13 mouse cellular contexts compared by ENCODE assay signal in genomic region chr4:102792100-102792790, GRCm38 (mm10). TPM values are rescaled to one million over a fixed set of nuclear protein-coding genes. Genes with fewer than 3 reads are reported as not detected.
A peak's percentile ranks its signal among the peaks of the same experiment; 100 is the strongest.
DNase-seq lines count a peak whose midpoint lies in the region; ATAC-seq and TF ChIP-seq lines count a peak whose summit lies in the region.
"Had no signal": no experiment of that assay in that cellular context is flagged by ENCODE, and none has a peak within 500 bp of the region (broad histone marks: within the 10 kb centered on the region; RNA-seq: fewer than 3 reads in every experiment).

No protein-coding gene starts in this region.

- peak overlapping the region; percentile 25 to 39; a peak in 2 of 4 replicates for H3K27ac ChIP-seq in heart, embryonic 14.5 days (replicated peaks in 1 of 2; ENCODE audit: control insufficient read depth in 1 of 2, insufficient read depth in 1 of 2, low read depth in 2 of 2, low read length in 2 of 2)
- H3K27ac ChIP-seq in olfactory bulb, adult 2 months (ENCODE audit: insufficient read depth, low read depth, low read length): peak overlapping the region; percentile 73; the same call in 1 of the 2 replicates
- H3K27ac ChIP-seq: forebrain, embryonic 10.5 days; hindbrain, embryonic 14.5 days; neural tube, embryonic 12.5 days had no signal

- no peak for TF ChIP-seq CTCF in lung, adult 2 months (IDR thresholded peaks at IDR 0.05; ENCODE audit: insufficient read depth, low read length)
- TF ChIP-seq CTCF in olfactory bulb, adult 2 months (IDR thresholded peaks at IDR 0.05; ENCODE audit: insufficient read depth, low read depth, low read length): no peak

- no peaks in the 10 kb centered on the region for H3K36me3 ChIP-seq in heart, embryonic 14.5 days (ENCODE audit: control insufficient read depth, insufficient read depth, low read length)
- H3K36me3 ChIP-seq: forebrain, embryonic 10.5 days; neural tube, embryonic 12.5 days had no signal

- ATAC-seq in frontal cortex, adult (ENCODE audit: low TSS enrichment): peak; percentile 60
- ATAC-seq in heart, embryonic 14.5 days (ENCODE audit: insufficient number of reproducible peaks, insufficient read depth, low FRiP score, low read depth): no peak
- ATAC-seq: Patski had no signal

- 33% methylated on average over 8 of the region's 8 CpGs for WGBS in lung, adult 2 months
- WGBS in heart, embryonic 14.5 days: 64% methylated on average over 8 of the region's 8 CpGs
- 35% methylated on average over 8 of the region's 8 CpGs for WGBS in olfactory bulb, adult 2 months

- no peaks in the 10 kb centered on the region for H3K9me3 ChIP-seq in heart, embryonic 14.5 days (ENCODE audit: control insufficient read depth, low read length)
- H3K9me3 ChIP-seq: forebrain, embryonic 10.5 days; neural tube, embryonic 12.5 days had no signal

- TF ChIP-seq POLR2A in lung, adult 2 months (IDR thresholded peaks at IDR 0.05; ENCODE audit: borderline replicate concordance, extremely low read depth, low read depth, low read length): no peak
- TF ChIP-seq POLR2A in olfactory bulb, adult 2 months (IDR thresholded peaks at IDR 0.05; ENCODE audit: insufficient read depth, low read depth, low read length): no peak

- peaks cover 12% of the 10 kb centered on the region for H3K4me1 ChIP-seq in lung, adult 2 months (ENCODE audit: control insufficient read depth, insufficient read depth, low read length)
- H3K4me1 ChIP-seq in heart, embryonic 14.5 days (ENCODE audit: control insufficient read depth in 2 of 2, insufficient read depth in 2 of 2, low read length in 2 of 2): peaks cover 0 to 5% of the 10 kb centered on the region in 2 experiments; a peak in 1 of 4 replicates
- peaks cover 7% of the 10 kb centered on the region for H3K4me1 ChIP-seq in olfactory bulb, adult 2 months (ENCODE audit: control insufficient read depth, insufficient read depth, low read length)
- H3K4me1 ChIP-seq: neural tube, embryonic 12.5 days had no signal

- no peaks in the 10 kb centered on the region for H3K27me3 ChIP-seq in heart, embryonic 14.5 days (ENCODE audit: control insufficient read depth, insufficient read depth, low read length)
- H3K27me3 ChIP-seq: neural tube, embryonic 12.5 days; Patski had no signal

- no peak overlapping the region for H3K4me3 ChIP-seq in lung, adult 2 months (replicated peaks; ENCODE audit: extremely low read depth, low read depth, low read length)
- H3K4me3 ChIP-seq in heart, embryonic 14.5 days (ENCODE audit: control insufficient read depth in 1 of 2, insufficient read depth in 1 of 2, low read depth in 1 of 2, low read length in 2 of 2): no peak overlapping the region
- H3K4me3 ChIP-seq in olfactory bulb, adult 2 months (ENCODE audit: insufficient read depth, low read depth, low read length): no peak overlapping the region
- H3K4me3 ChIP-seq: forebrain, embryonic 10.5 days; neural tube, embryonic 12.5 days had no signal

- H3K4me2 ChIP-seq in heart, embryonic 14.5 days (ENCODE audit: low read length): no peak overlapping the region
- H3K4me2 ChIP-seq: hindbrain, embryonic 14.5 days; neural tube, embryonic 12.5 days had no signal

- no peak for DNase-seq in frontal cortex, postnatal 10 days (ENCODE audit: low spot score in 2 of 2)
- DNase-seq in lung, adult 18-20 months: peak; percentile 29 to 38
- DNase-seq in lung, adult 2 months: no peak
- DNase-seq in thymus, postnatal 4 days: no peak
- no peak for DNase-seq in thymus, postnatal 0 days (ENCODE audit: low spot score)
- DNase-seq: cerebellum, postnatal 36 days had no signal

- H3K9ac ChIP-seq in heart, embryonic 14.5 days (ENCODE audit: low read length): no peak overlapping the region
- H3K9ac ChIP-seq: hindbrain, embryonic 14.5 days; neural tube, embryonic 12.5 days had no signal

RNA-seq across cellular contexts. Expression of gene Sgip1, which starts 51.1 kb away (rescaled TPM):
- polyA plus RNA-seq in lung, adult 2 months (2012; rRNA removed): 8.3 and 8.6 TPM in 2 replicates
- 0.67 and 0.92 TPM in 2 replicates for polyA plus RNA-seq in heart, embryonic 14.5 days (2014; fragmentation: Nextera tagmentation; extraction: Ambion mirVana)
- not detected in 2 replicates for polyA plus RNA-seq in olfactory bulb, adult 2 months (2012; ENCODE audit: insufficient read depth, insufficient read length, low replicate concordance, missing spikeins)
- polyA plus RNA-seq in thymus, postnatal 0 days (2015; fragmentation: Nextera tagmentation; extraction: Ambion mirVana): 2.7 and 3.2 TPM in 2 replicates

Comparison
In these comparisons a context has a peak if more than half of its experiments do, and no peak if none do; other contexts are left out.
1. DNase-seq: peak in lung, adult 18-20 months (2 of 2); none in frontal cortex, postnatal 10 days (0 of 2), lung, adult 2 months (single experiment), thymus, postnatal 4 days (single experiment) and thymus, postnatal 0 days (single experiment).